Mouse (Mus musculus): ENCODE results near the gene Bsdc1. TPM values are rescaled to one million over a fixed set of nuclear protein-coding genes. Genes with fewer than 3 reads are reported as not detected.
"Not testable (repeated sequence)": the region's sequence is repeated elsewhere in the genome, so short reads cannot be mapped to it uniquely, and the experiment has no call there.

Gene Bsdc1
- polyA plus RNA-seq, 2 experiments, result 27.6 to 28.9 TPM

- peaks cover 40% of the 10 kb centered on the region for H3K36me3 ChIP-seq (ENCODE audit: control insufficient read depth, insufficient read depth, low read length)
These were observed 53.0 kb downstream of the Bsdc1 start for GRCm38 (mm10) chr4:129514300-129514898.

GRCm38 (mm10) chr4:129516925-129517324 is 55.5 kb downstream of the Bsdc1 start:
- no peak overlapping the region for H3K4me3 ChIP-seq (replicated peaks; ENCODE audit: low read length)
- 28% methylated on average over 2 of the region's 2 CpGs for WGBS
- no peaks in the 10 kb centered on the region for H3K27me3 ChIP-seq (ENCODE audit: control insufficient read depth, insufficient read depth, low read length)
- no peak overlapping the region for H3K9ac ChIP-seq (ENCODE audit: low read depth, low read length, severe bottlenecking)
- no peak overlapping the region for H3K4me2 ChIP-seq (replicated peaks; ENCODE audit: low read depth, low read length, severe bottlenecking)
- no peak for DNase-seq (ENCODE audit: low spot score)
- no peak for ATAC-seq (ENCODE audit: low FRiP score, low read depth)
- no peaks in the 10 kb centered on the region for H3K9me3 ChIP-seq (ENCODE audit: control insufficient read depth, low read length)
- H3K4me1 ChIP-seq (ENCODE audit: control insufficient read depth, insufficient read depth, low read length), result peaks cover 6% of the 10 kb centered on the region; the same call in 1 of the 2 replicates
- H3K36me3 ChIP-seq (ENCODE audit: control insufficient read depth, insufficient read depth, low read length), result peaks cover 58% of the 10 kb centered on the region
- H3K27ac ChIP-seq (replicated peaks; ENCODE audit: low read depth, low read length), result 0 out of 2 replicates have a peak overlapping the region, but pooled peaks have one; percentile 38
- no peak for TF ChIP-seq POLR2A (IDR thresholded peaks at IDR 0.05; ENCODE audit: borderline replicate concordance, extremely low read depth, insufficient read depth, insufficient read length)

More at GRCm38 (mm10) chr4:129514300-129514898, 53.0 kb downstream of the Bsdc1 start:
- H3K9me3 ChIP-seq (ENCODE audit: control insufficient read depth, low read length), result no peaks in the 10 kb centered on the region
- peak overlapping the region; percentile 67 for H3K4me2 ChIP-seq (replicated peaks; ENCODE audit: low read depth, low read length, severe bottlenecking)
- under 1% methylated on average over 30 of the region's 35 CpGs for WGBS
- H3K27ac ChIP-seq (replicated peaks; ENCODE audit: low read depth, low read length), result peak overlapping the region; percentile 97
- ATAC-seq (ENCODE audit: low FRiP score, low read depth) (peak; percentile 41; the same call in 1 of the 2 replicates), DNase-seq (ENCODE audit: low spot score) (peak; percentile 64)
- peaks cover 10% of the 10 kb centered on the region; the same call in 1 of the 2 replicates for H3K4me1 ChIP-seq (ENCODE audit: control insufficient read depth, insufficient read depth, low read length)
- H3K4me3 ChIP-seq (replicated peaks; ENCODE audit: low read length), result peak overlapping the region; percentile 100
- H3K9ac ChIP-seq (ENCODE audit: low read depth, low read length, severe bottlenecking), result peak overlapping the region; percentile 100
- H3K27me3 ChIP-seq (ENCODE audit: control insufficient read depth, insufficient read depth, low read length), result no peaks in the 10 kb centered on the region
- no peak for TF ChIP-seq POLR2A (IDR thresholded peaks at IDR 0.05; ENCODE audit: borderline replicate concordance, extremely low read depth, insufficient read depth, insufficient read length)

GRCm38 (mm10) chr4:129518519-129518918 is 57.1 kb downstream of the Bsdc1 start:
- no peak for TF ChIP-seq POLR2A (IDR thresholded peaks at IDR 0.05; ENCODE audit: borderline replicate concordance, extremely low read depth, insufficient read depth, insufficient read length)
- Histone ChIP-seq H3K4me2 (replicated peaks; ENCODE audit: low read depth, low read length, severe bottlenecking) (no peak overlapping the region), H3K27me3 (ENCODE audit: control insufficient read depth, insufficient read depth, low read length) (no peaks in the 10 kb centered on the region), H3K4me1 (ENCODE audit: control insufficient read depth, insufficient read depth, low read length) (no peaks in the 10 kb centered on the region; the same call in 1 of the 2 replicates), H3K27ac (replicated peaks; ENCODE audit: low read depth, low read length) (no peak overlapping the region), H3K9ac (ENCODE audit: low read depth, low read length, severe bottlenecking) (no peak overlapping the region), H3K36me3 (ENCODE audit: control insufficient read depth, insufficient read depth, low read length) (peaks cover 74% of the 10 kb centered on the region), H3K9me3 (ENCODE audit: control insufficient read depth, low read length) (no peaks in the 10 kb centered on the region), H3K4me3 (replicated peaks; ENCODE audit: low read length) (no peak overlapping the region)
- DNase-seq (ENCODE audit: low spot score), result no peak
- no peak for ATAC-seq (ENCODE audit: low FRiP score, low read depth)
- 82% methylated on average over 8 of the region's 8 CpGs for WGBS

- TF ChIP-seq POLR2A (IDR thresholded peaks at IDR 0.05; ENCODE audit: borderline replicate concordance, extremely low read depth, insufficient read depth, insufficient read length), result no peak
- H3K36me3 ChIP-seq (ENCODE audit: control insufficient read depth, insufficient read depth, low read length), result peaks cover 91% of the 10 kb centered on the region
These were observed 64.0 kb downstream of the Bsdc1 start for GRCm38 (mm10) chr4:129525338-129525737.

GRCm38 (mm10) chr4:129525889-129526288 is 64.5 kb downstream of the Bsdc1 start:
- 83% methylated on average over 3 of the region's 3 CpGs for WGBS
- H3K4me3 ChIP-seq (replicated peaks; ENCODE audit: low read length), result no peak overlapping the region
- peaks cover 94% of the 10 kb centered on the region for H3K36me3 ChIP-seq (ENCODE audit: control insufficient read depth, insufficient read depth, low read length)
- ATAC-seq (ENCODE audit: low FRiP score, low read depth), result no peak
- no peak overlapping the region for H3K27ac ChIP-seq (replicated peaks; ENCODE audit: low read depth, low read length)
- no peaks in the 10 kb centered on the region for H3K4me1 ChIP-seq (ENCODE audit: control insufficient read depth, insufficient read depth, low read length)
- no peak overlapping the region for H3K4me2 ChIP-seq (replicated peaks; ENCODE audit: low read depth, low read length, severe bottlenecking)
- H3K27me3 ChIP-seq (ENCODE audit: control insufficient read depth, insufficient read depth, low read length), result no peaks in the 10 kb centered on the region
- H3K9ac ChIP-seq (ENCODE audit: low read depth, low read length, severe bottlenecking), result no peak overlapping the region
- no peak for DNase-seq (ENCODE audit: low spot score)
- no peaks in the 10 kb centered on the region for H3K9me3 ChIP-seq (ENCODE audit: control insufficient read depth, low read length)
- TF ChIP-seq POLR2A (IDR thresholded peaks at IDR 0.05; ENCODE audit: borderline replicate concordance, extremely low read depth, insufficient read depth, insufficient read length), result no peak

More at GRCm38 (mm10) chr4:129525338-129525737, 64.0 kb downstream of the Bsdc1 start:
- H3K4me3 ChIP-seq (replicated peaks; ENCODE audit: low read length), result no peak overlapping the region
- H3K27ac ChIP-seq (replicated peaks; ENCODE audit: low read depth, low read length), result no peak overlapping the region
- 84% methylated on average over 5 of the region's 5 CpGs for WGBS
- no peak overlapping the region for H3K9ac ChIP-seq (ENCODE audit: low read depth, low read length, severe bottlenecking)
- DNase-seq (ENCODE audit: low spot score), result no peak
- H3K4me2 ChIP-seq (replicated peaks; ENCODE audit: low read depth, low read length, severe bottlenecking), result no peak overlapping the region
- H3K27me3 ChIP-seq (ENCODE audit: control insufficient read depth, insufficient read depth, low read length), result no peaks in the 10 kb centered on the region
- no peak for ATAC-seq (ENCODE audit: low FRiP score, low read depth)
- H3K4me1 ChIP-seq (ENCODE audit: control insufficient read depth, insufficient read depth, low read length), result no peaks in the 10 kb centered on the region
- H3K9me3 ChIP-seq (ENCODE audit: control insufficient read depth, low read length), result no peaks in the 10 kb centered on the region

GRCm38 (mm10) chr4:129528901-129529300 is 67.5 kb downstream of the Bsdc1 start:
- H3K36me3 ChIP-seq (ENCODE audit: control insufficient read depth, insufficient read depth, low read length), result peaks cover 88% of the 10 kb centered on the region
- not testable (repeated sequence) for DNase-seq (ENCODE audit: low spot score); H3K27ac ChIP-seq (replicated peaks; ENCODE audit: low read depth, low read length)

More at GRCm38 (mm10) chr4:129528901-129529300, 67.5 kb downstream of the Bsdc1 start:
- not testable (repeated sequence) for H3K4me3 ChIP-seq (replicated peaks; ENCODE audit: low read length); H3K4me1 ChIP-seq (ENCODE audit: control insufficient read depth, insufficient read depth, low read length); H3K9me3 ChIP-seq (ENCODE audit: control insufficient read depth, low read length); H3K9ac ChIP-seq (ENCODE audit: low read depth, low read length, severe bottlenecking); ATAC-seq (ENCODE audit: low FRiP score, low read depth); H3K27me3 ChIP-seq (ENCODE audit: control insufficient read depth, insufficient read depth, low read length); H3K4me2 ChIP-seq (replicated peaks; ENCODE audit: low read depth, low read length, severe bottlenecking)
- 96% methylated on average over 5 of the region's 6 CpGs for WGBS
